9 mouse cellular contexts compared by ENCODE assay signal in genomic region chr9:44435747-44436146, GRCm38 (mm10). TPM values are rescaled to one million over a fixed set of nuclear protein-coding genes. Genes with fewer than 3 reads are reported as not detected.
DNase-seq lines count a peak whose midpoint lies in the region; ATAC-seq lines count a peak whose summit lies in the region.
"Had no signal": no experiment of that assay in that cellular context is flagged by ENCODE, and none has a peak within 500 bp of the region (broad histone marks: within the 10 kb centered on the region; RNA-seq: fewer than 3 reads in every experiment).

No protein-coding gene starts in this region.

- ATAC-seq in common myeloid progenitor, adult 5-6 weeks (replicated peaks; ENCODE audit: low read depth, poor library complexity, severe bottlenecking): peak; percentile 91
- peak; percentile 100 for ATAC-seq in megakaryocyte, adult 5-6 weeks (ENCODE audit: poor library complexity, severe bottlenecking)
- ATAC-seq in erythroblast, adult 5-6 weeks (replicated peaks; ENCODE audit: low FRiP score, poor library complexity, severe bottlenecking): no peak

- peak; percentile 31 for DNase-seq in thymus, postnatal 14 days
- no peak for DNase-seq in thymus, adult 18-20 months
- DNase-seq in testis, postnatal 10 days (ENCODE audit: low spot score): no peak
- no peak for DNase-seq in kidney, postnatal 14 days
- DNase-seq: adrenal gland, postnatal 25 days; cerebellum, adult 11 months had no signal

RNA-seq across cellular contexts. Expression of gene Foxr1, which starts 5.2 kb away (rescaled TPM):
- not detected in 2 replicates for total RNA-seq in common myeloid progenitor, adult 5-6 weeks (2017)
- not detected in 2 replicates for total RNA-seq in megakaryocyte, adult 5-6 weeks (2015)
- not detected in 2 replicates for total RNA-seq in megakaryocyte, adult 5-6 weeks (2017)
- total RNA-seq in erythroblast, adult 5-6 weeks (2015; ENCODE audit: low replicate concordance): not detected in 2 replicates
- total RNA-seq in erythroblast, adult 5-6 weeks (2017; ENCODE audit: low replicate concordance): not detected in 2 replicates
- total RNA-seq: adrenal gland, postnatal 25 days had no signal

RNA-seq across cellular contexts. Expression of gene Ccdc84, which starts 17.4 kb away (rescaled TPM):
- 18.8 and 35.2 TPM in 2 replicates for total RNA-seq in common myeloid progenitor, adult 5-6 weeks (2017)
- 24.5 TPM in 2 replicates for total RNA-seq in megakaryocyte, adult 5-6 weeks (2015)
- total RNA-seq in megakaryocyte, adult 5-6 weeks (2017): 19.8 and 27.1 TPM in 2 replicates
- total RNA-seq in erythroblast, adult 5-6 weeks (2015; ENCODE audit: low replicate concordance): 3.8 and 18.8 TPM in 2 replicates
- 9.1 and 12.0 TPM in 2 replicates for total RNA-seq in erythroblast, adult 5-6 weeks (2017; ENCODE audit: low replicate concordance)

RNA-seq across cellular contexts. Expression of gene Upk2, which starts 19.0 kb away (rescaled TPM):
- total RNA-seq in common myeloid progenitor, adult 5-6 weeks (2017): not detected in 2 replicates
- total RNA-seq in megakaryocyte, adult 5-6 weeks (2015): not detected in 2 replicates
- not detected in 2 replicates for total RNA-seq in megakaryocyte, adult 5-6 weeks (2017)
- total RNA-seq in erythroblast, adult 5-6 weeks (2015; ENCODE audit: low replicate concordance): not detected in 2 replicates
- total RNA-seq in erythroblast, adult 5-6 weeks (2017; ENCODE audit: low replicate concordance): not detected in 2 replicates
- total RNA-seq: adrenal gland, postnatal 25 days had no signal

RNA-seq across cellular contexts. Expression of gene Trappc4, which starts 28.3 kb away (rescaled TPM):
- 29.5 and 39.8 TPM in 2 replicates for total RNA-seq in common myeloid progenitor, adult 5-6 weeks (2017)
- total RNA-seq in megakaryocyte, adult 5-6 weeks (2015): 91.3 and 95.4 TPM in 2 replicates
- 24.1 and 32.5 TPM in 2 replicates for total RNA-seq in megakaryocyte, adult 5-6 weeks (2017)
- total RNA-seq in erythroblast, adult 5-6 weeks (2015; ENCODE audit: low replicate concordance): 27.0 and 53.0 TPM in 2 replicates
- 2.5 and 12.2 TPM in 2 replicates for total RNA-seq in erythroblast, adult 5-6 weeks (2017; ENCODE audit: low replicate concordance)

RNA-seq across cellular contexts. Expression of gene Rps25, which starts 28.8 kb away (rescaled TPM):
- 2,354 and 2,766 TPM in 2 replicates for total RNA-seq in common myeloid progenitor, adult 5-6 weeks (2017)
- total RNA-seq in megakaryocyte, adult 5-6 weeks (2015): 2,100 and 2,121 TPM in 2 replicates
- 1,309 and 1,413 TPM in 2 replicates for total RNA-seq in megakaryocyte, adult 5-6 weeks (2017)
- 639 and 656 TPM in 2 replicates for total RNA-seq in erythroblast, adult 5-6 weeks (2015; ENCODE audit: low replicate concordance)
- total RNA-seq in erythroblast, adult 5-6 weeks (2017; ENCODE audit: low replicate concordance): 277 and 380 TPM in 2 replicates
